33 mouse cellular contexts compared by ENCODE assay signal in the genomic region with DNA sequence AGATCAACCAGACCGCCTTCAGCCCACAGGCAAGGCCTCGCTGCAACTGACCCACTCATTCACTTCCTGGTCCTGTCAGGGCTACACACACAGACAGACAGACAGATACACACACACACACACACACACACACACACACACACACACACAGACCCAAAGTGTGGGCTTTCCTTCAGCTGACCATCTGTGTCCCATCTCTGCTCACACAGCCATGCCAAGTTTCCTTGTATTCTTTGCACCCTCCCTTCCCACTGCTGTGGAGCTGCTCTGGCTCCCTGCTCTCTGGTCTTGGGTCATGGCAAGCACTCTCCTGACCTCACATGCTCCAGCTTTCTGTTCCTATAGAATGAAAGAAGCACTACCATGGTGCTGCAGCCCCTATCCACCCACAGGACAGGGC. TPM values are rescaled to one million over a fixed set of nuclear protein-coding genes. Genes with fewer than 3 reads are reported as not detected.
DNase-seq lines count a peak whose midpoint lies in the region; ATAC-seq and TF ChIP-seq lines count a peak whose summit lies in the region.
"Had no signal": no experiment of that assay in that cellular context is flagged by ENCODE, and none has a peak within 500 bp of the region (broad histone marks: within the 10 kb centered on the region; RNA-seq: fewer than 3 reads in every experiment).

No protein-coding gene starts in this region.

- peak; percentile 82 for ATAC-seq in lung, embryonic 16.5 days (ENCODE audit: low read depth)
- ATAC-seq in midbrain, postnatal 0 days (ENCODE audit: low FRiP score) = no peak
- no peak for ATAC-seq in forebrain, embryonic 16.5 days
- ATAC-seq: activated CD4-positive, CD25-positive, alpha-beta regulatory T cell, adult 4 months; forebrain, embryonic 15.5 days had no signal

- no peak overlapping the region for H3K4me3 ChIP-seq in lung, adult 2 months (replicated peaks; ENCODE audit: extremely low read depth, low read depth, low read length)
- H3K4me3 ChIP-seq in lung, embryonic 16.5 days (ENCODE audit: low read length) = no peak overlapping the region
- H3K4me3 ChIP-seq in midbrain, postnatal 0 days (ENCODE audit: low read depth, low read length) = no peak overlapping the region
- no peak overlapping the region for H3K4me3 ChIP-seq in forebrain, embryonic 16.5 days (replicated peaks; ENCODE audit: low read length)
- H3K4me3 ChIP-seq: embryonic facial prominence, embryonic 10.5 days; forebrain, embryonic 15.5 days; hindbrain, embryonic 13.5 days; left cerebral cortex, adult 2 months; limb, embryonic 15.5 days; liver, embryonic 15.5 days; megakaryocyte, embryonic 14.5 days had no signal

- TF ChIP-seq CTCF in lung, adult 2 months (IDR thresholded peaks at IDR 0.05; ENCODE audit: insufficient read depth, low read length) = no peak
- TF ChIP-seq CTCF in midbrain, postnatal 0 days (IDR thresholded peaks at IDR 0.05) = no peak

- no peak overlapping the region for H3K27ac ChIP-seq in lung, embryonic 16.5 days (ENCODE audit: low read length)
- H3K27ac ChIP-seq in midbrain, postnatal 0 days (ENCODE audit: low read depth, low read length) = no peak overlapping the region
- H3K27ac ChIP-seq in forebrain, embryonic 16.5 days (ENCODE audit: low read length) = no peak overlapping the region
- H3K27ac ChIP-seq: embryonic facial prominence, embryonic 10.5 days; forebrain, embryonic 15.5 days; hindbrain, embryonic 13.5 days; left cerebral cortex, adult 2 months; limb, embryonic 15.5 days; liver, embryonic 15.5 days had no signal

- DNase-seq in kidney, postnatal 10 days = peak; percentile 46
- no peak for DNase-seq in kidney, adult 18-20 months
- DNase-seq in lung, adult 2 months = peak; percentile 8
- DNase-seq in lung, postnatal 4 days = peak; percentile 48 to 79
- DNase-seq in midbrain, postnatal 0 days (ENCODE audit: low spot score) = no peak
- DNase-seq: adrenal gland, adult 8-10 months; cerebellum, adult 11-12 months; gastrocnemius, postnatal 10 days; kidney, adult 11 months; layer of hippocampus, adult 9-11 months; midbrain, embryonic 14.5 days; thymus, adult 2 months had no signal

- H3K9ac ChIP-seq in lung, embryonic 16.5 days (ENCODE audit: low read length) = no peak overlapping the region
- no peak overlapping the region for H3K9ac ChIP-seq in midbrain, postnatal 0 days (replicated peaks; ENCODE audit: low read length, poor library complexity, severe bottlenecking)
- H3K9ac ChIP-seq in forebrain, embryonic 16.5 days (replicated peaks; ENCODE audit: low read depth, low read length) = no peak overlapping the region
- H3K9ac ChIP-seq: forebrain, embryonic 15.5 days; hindbrain, embryonic 13.5 days; limb, embryonic 15.5 days; liver, embryonic 15.5 days had no signal

- TF ChIP-seq POLR2A in lung, adult 2 months (IDR thresholded peaks at IDR 0.05; ENCODE audit: borderline replicate concordance, extremely low read depth, low read depth, low read length) = no peak

- no peaks in the 10 kb centered on the region for H3K36me3 ChIP-seq in lung, embryonic 16.5 days (ENCODE audit: control insufficient read depth, insufficient read depth, low read length)
- no peaks in the 10 kb centered on the region for H3K36me3 ChIP-seq in midbrain, postnatal 0 days (ENCODE audit: insufficient read depth, low read length)
- H3K36me3 ChIP-seq in forebrain, embryonic 16.5 days (ENCODE audit: control insufficient read depth, insufficient read depth) = no peaks in the 10 kb centered on the region
- H3K36me3 ChIP-seq: embryonic facial prominence, embryonic 10.5 days; forebrain, embryonic 15.5 days; hindbrain, embryonic 13.5 days; limb, embryonic 15.5 days; liver, embryonic 15.5 days had no signal

- 60% methylated on average over 2 of the region's 2 CpGs for WGBS in lung, adult 2 months
- WGBS in lung, embryonic 16.5 days = 74% methylated on average over 2 of the region's 2 CpGs
- 92% methylated on average over 2 of the region's 2 CpGs for WGBS in midbrain, postnatal 0 days
- WGBS in forebrain, embryonic 16.5 days = 97% methylated on average over 2 of the region's 2 CpGs

- H3K4me1 ChIP-seq in lung, adult 2 months (ENCODE audit: control insufficient read depth, insufficient read depth, low read length) = no peaks in the 10 kb centered on the region
- H3K4me1 ChIP-seq in lung, embryonic 16.5 days (replicated peaks; ENCODE audit: control insufficient read depth, insufficient read depth, low read length) = no peaks in the 10 kb centered on the region
- no peaks in the 10 kb centered on the region for H3K4me1 ChIP-seq in midbrain, postnatal 0 days (ENCODE audit: insufficient read depth, low read length)
- H3K4me1 ChIP-seq in forebrain, embryonic 16.5 days (replicated peaks; ENCODE audit: control insufficient read depth, insufficient read depth, low read length) = no peaks in the 10 kb centered on the region
- H3K4me1 ChIP-seq: embryonic facial prominence, embryonic 10.5 days; forebrain, embryonic 15.5 days; hindbrain, embryonic 13.5 days; limb, embryonic 15.5 days; liver, embryonic 15.5 days; megakaryocyte, embryonic 14.5 days had no signal

- H3K4me2 ChIP-seq in lung, embryonic 16.5 days (ENCODE audit: low read depth, low read length) = no peak overlapping the region
- no peak overlapping the region for H3K4me2 ChIP-seq in midbrain, postnatal 0 days (ENCODE audit: low read depth, low read length, poor library complexity, severe bottlenecking)
- no peak overlapping the region for H3K4me2 ChIP-seq in forebrain, embryonic 16.5 days (ENCODE audit: low read length)
- H3K4me2 ChIP-seq: forebrain, embryonic 15.5 days; hindbrain, embryonic 13.5 days; limb, embryonic 15.5 days; liver, embryonic 15.5 days had no signal

- H3K27me3 ChIP-seq in lung, embryonic 16.5 days (ENCODE audit: control insufficient read depth, insufficient read depth, low read depth, low read length) = no peaks in the 10 kb centered on the region
- no peaks in the 10 kb centered on the region for H3K27me3 ChIP-seq in midbrain, postnatal 0 days (ENCODE audit: insufficient read depth, low read length)
- no peaks in the 10 kb centered on the region for H3K27me3 ChIP-seq in forebrain, embryonic 16.5 days (replicated peaks; ENCODE audit: control insufficient read depth, insufficient read depth, low read length)
- H3K27me3 ChIP-seq: forebrain, embryonic 15.5 days; hindbrain, embryonic 13.5 days; limb, embryonic 15.5 days; liver, embryonic 15.5 days had no signal

- no peaks in the 10 kb centered on the region for H3K9me3 ChIP-seq in lung, embryonic 16.5 days (ENCODE audit: control insufficient read depth, low read length)
- peaks cover 7% of the 10 kb centered on the region; the same call in 1 of the 2 replicates for H3K9me3 ChIP-seq in midbrain, postnatal 0 days (ENCODE audit: low read length)
- peaks cover 3% of the 10 kb centered on the region; the same call in 1 of the 2 replicates for H3K9me3 ChIP-seq in forebrain, embryonic 16.5 days (ENCODE audit: control insufficient read depth, low read length)
- H3K9me3 ChIP-seq: embryonic facial prominence, embryonic 10.5 days; forebrain, embryonic 15.5 days; limb, embryonic 15.5 days; liver, embryonic 15.5 days; megakaryocyte, embryonic 14.5 days had no signal

RNA-seq across cellular contexts. Expression of gene Prr23a1, which starts 22.8 kb away (rescaled TPM):
- not detected in 2 replicates for polyA plus RNA-seq in lung, adult 2 months (2012; rRNA removed)
- not detected in 2 replicates for polyA plus RNA-seq in lung, embryonic 16.5 days (2015; fragmentation: Nextera tagmentation; extraction: Ambion mirVana)
- total RNA-seq in midbrain, postnatal 0 days (2014; rRNA removed) = not detected in 2 replicates
- not detected in 2 replicates for polyA plus RNA-seq in midbrain, postnatal 0 days (2015; fragmentation: Nextera tagmentation; extraction: Ambion mirVana)
- polyA plus RNA-seq in forebrain, embryonic 16.5 days (2015; fragmentation: Nextera tagmentation; extraction: Ambion mirVana) = not detected in 2 replicates
- total RNA-seq: adrenal gland, adult 8-10 months; gastrocnemius, postnatal 10 days; granulocyte monocyte progenitor cell, adult 5-6 weeks; left cerebral cortex, adult 2 months; left cerebral cortex, postnatal 36 days; MEL had no signal
- polyA plus RNA-seq: activated CD4-positive, CD25-positive, alpha-beta regulatory T cell, adult 4 months; C2C12; cortical plate, adult 2 months; embryonic facial prominence, embryonic 10.5 days; forebrain, embryonic 15.5 days; heart, embryonic 16.5 days; hindbrain, embryonic 13.5 days; kidney, embryonic 16.5 days; large intestine, adult 2 months; limb, embryonic 15.5 days; liver, embryonic 15.5 days; midbrain, embryonic 14.5 days; neural tube, embryonic 14.5 days; stomach, embryonic 14.5 days; thymus, adult 2 months; urinary bladder, adult 2 months had no signal

RNA-seq across cellular contexts. Expression of gene Prr23a2, which starts 36.8 kb away (rescaled TPM):
- polyA plus RNA-seq in lung, adult 2 months (2012; rRNA removed) = 0.14 TPM in 1 of 2 replicates, not detected in the other
- not detected in 2 replicates for polyA plus RNA-seq in lung, embryonic 16.5 days (2015; fragmentation: Nextera tagmentation; extraction: Ambion mirVana)
- not detected in 2 replicates for total RNA-seq in midbrain, postnatal 0 days (2014; rRNA removed)
- polyA plus RNA-seq in midbrain, postnatal 0 days (2015; fragmentation: Nextera tagmentation; extraction: Ambion mirVana) = not detected in 2 replicates
- polyA plus RNA-seq in forebrain, embryonic 16.5 days (2015; fragmentation: Nextera tagmentation; extraction: Ambion mirVana) = not detected in 2 replicates
- total RNA-seq: adrenal gland, adult 8-10 months; gastrocnemius, postnatal 10 days; granulocyte monocyte progenitor cell, adult 5-6 weeks; left cerebral cortex, adult 2 months; left cerebral cortex, postnatal 36 days; MEL had no signal
- polyA plus RNA-seq: activated CD4-positive, CD25-positive, alpha-beta regulatory T cell, adult 4 months; C2C12; cortical plate, adult 2 months; embryonic facial prominence, embryonic 10.5 days; forebrain, embryonic 15.5 days; heart, embryonic 16.5 days; hindbrain, embryonic 13.5 days; kidney, embryonic 16.5 days; large intestine, adult 2 months; limb, embryonic 15.5 days; liver, embryonic 15.5 days; midbrain, embryonic 14.5 days; neural tube, embryonic 14.5 days; stomach, embryonic 14.5 days; thymus, adult 2 months; urinary bladder, adult 2 months had no signal

RNA-seq across cellular contexts. Expression of gene Prr23a3, which starts 45.1 kb away (rescaled TPM):
- polyA plus RNA-seq in lung, adult 2 months (2012; rRNA removed) = not detected in 2 replicates
- not detected in 2 replicates for polyA plus RNA-seq in lung, embryonic 16.5 days (2015; fragmentation: Nextera tagmentation; extraction: Ambion mirVana)
- total RNA-seq in midbrain, postnatal 0 days (2014; rRNA removed) = not detected in 2 replicates
- not detected in 2 replicates for polyA plus RNA-seq in midbrain, postnatal 0 days (2015; fragmentation: Nextera tagmentation; extraction: Ambion mirVana)
- not detected in 2 replicates for polyA plus RNA-seq in forebrain, embryonic 16.5 days (2015; fragmentation: Nextera tagmentation; extraction: Ambion mirVana)
- total RNA-seq: adrenal gland, adult 8-10 months; gastrocnemius, postnatal 10 days; granulocyte monocyte progenitor cell, adult 5-6 weeks; left cerebral cortex, adult 2 months; left cerebral cortex, postnatal 36 days; MEL had no signal
- polyA plus RNA-seq: activated CD4-positive, CD25-positive, alpha-beta regulatory T cell, adult 4 months; C2C12; cortical plate, adult 2 months; forebrain, embryonic 15.5 days; heart, embryonic 16.5 days; hindbrain, embryonic 13.5 days; kidney, embryonic 16.5 days; large intestine, adult 2 months; limb, embryonic 15.5 days; liver, embryonic 15.5 days; midbrain, embryonic 14.5 days; neural tube, embryonic 14.5 days; stomach, embryonic 14.5 days; thymus, adult 2 months had no signal

Comparison
In these comparisons a context has a peak if more than half of its experiments do, and no peak if none do; other contexts are left out.
1. DNase-seq: peak in kidney, postnatal 10 days (single experiment), lung, adult 2 months (single experiment) and lung, postnatal 4 days (2 of 2); none in kidney, adult 18-20 months (single experiment) and midbrain, postnatal 0 days (single experiment).